Mouse (Mus musculus) liver, embryonic 14.5 days (tissue): ENCODE data around the gene Zfyve27.

Experiments used
- CTCF ChIP-seq: IDR thresholded peaks from 2 replicates; pipeline ENCODE4 v1.5.1; 2016; ENCODE audit warnings: antibody characterized with exemption, low read depth, control low read depth
- EP300 ChIP-seq: IDR thresholded peaks from 2 replicates; pipeline ENCODE4 v1.6.1; 2016; ENCODE audit warnings: antibody characterized with exemption, low read depth

GRCm38 (mm10) chr19:42179356-42179755 is 15.6 kb downstream of the Zfyve27 start:
- no peak for TF ChIP-seq EP300
- no peak for TF ChIP-seq CTCF
